Mouse (Mus musculus) spleen, adult 18-20 months (tissue): ENCODE data around the gene Cabin1.

ENCODE experiments used
- DNase-seq, 2 experiments: peaks; one replicate each; pipeline ENCODE4 v3.0.0; 2022; ENCODE audit warnings: mixed read lengths in 2 of 2

The Cabin1 gene

DNA sequence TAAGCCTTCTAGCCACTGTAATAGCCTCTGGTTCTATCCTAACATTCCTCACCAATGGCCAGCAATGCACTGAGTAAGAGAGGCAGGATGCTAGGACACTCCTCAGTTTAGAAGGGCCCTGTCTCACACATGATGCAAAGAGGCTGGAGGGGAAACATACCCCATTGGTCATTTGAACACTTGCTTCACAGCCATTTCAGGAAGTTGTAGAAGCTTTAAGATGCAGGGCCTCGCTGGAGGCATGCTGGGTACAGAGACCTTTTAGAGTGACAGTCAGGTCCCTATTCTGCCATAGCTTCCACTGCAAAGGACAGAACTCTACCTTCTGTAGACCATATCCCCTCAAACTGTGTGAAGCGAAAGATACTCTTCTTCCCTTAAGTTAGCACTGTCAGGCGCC lies 66.4 kb downstream of the Cabin1 start:
- DNase-seq, result no peak

DNA sequence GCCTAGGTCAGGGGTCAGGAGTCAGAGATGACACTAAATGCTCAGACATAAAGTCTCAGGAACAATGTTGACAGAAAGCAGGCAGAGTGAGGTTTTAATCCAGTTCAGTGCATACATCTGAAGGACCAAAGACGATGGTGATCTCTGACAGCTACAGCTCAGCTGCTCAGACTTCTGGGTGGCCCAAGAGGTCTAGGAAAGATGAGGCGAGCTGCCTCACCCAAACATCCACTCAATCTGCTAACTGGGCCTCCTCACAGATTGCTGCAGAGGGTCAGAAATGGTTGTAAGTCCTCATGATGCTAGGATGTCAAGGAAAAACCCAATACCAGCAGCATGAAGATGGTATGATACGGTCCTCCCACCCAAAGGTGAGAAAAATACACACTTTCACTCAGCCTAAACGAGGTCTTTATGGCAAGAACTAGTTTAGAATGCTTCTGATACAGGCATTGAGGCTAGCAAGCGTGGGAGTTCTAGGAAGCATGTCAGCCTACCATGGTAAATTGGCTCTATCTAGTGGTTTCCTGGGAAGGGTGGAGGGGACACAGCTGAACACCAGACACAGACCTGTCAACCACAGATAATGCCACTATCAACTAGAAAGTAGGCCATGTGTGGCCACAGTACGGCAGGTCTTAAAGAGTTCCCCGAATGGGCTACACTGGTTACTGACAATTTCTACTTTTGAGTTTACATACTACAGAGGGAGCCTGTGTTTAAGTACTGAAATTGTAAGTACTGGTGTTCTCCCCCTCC lies 67.4 kb downstream of the Cabin1 start:
- no peak for DNase-seq

DNA sequence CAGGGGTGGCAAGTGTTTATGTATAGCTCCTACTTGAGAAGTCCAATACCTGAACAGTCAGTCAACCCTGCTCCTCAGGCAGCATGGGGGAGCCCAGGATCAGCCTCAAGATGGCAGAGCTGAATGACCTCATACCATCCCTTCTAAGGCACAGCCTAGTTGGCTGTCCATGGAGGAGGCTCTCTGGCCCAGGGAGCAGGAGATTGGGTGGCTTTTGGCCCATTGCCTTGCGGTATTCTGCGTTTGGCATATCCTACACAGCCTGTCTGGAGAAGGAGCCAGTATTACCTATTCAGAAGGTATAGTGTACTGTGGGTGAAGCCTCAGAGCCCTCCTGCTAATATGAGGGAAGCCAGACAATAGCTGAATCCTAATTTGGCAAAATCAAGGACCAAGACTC lies 68.6 kb downstream of the Cabin1 start:
- no peak for DNase-seq

- no peak for DNase-seq
Measured at GRCm38 (mm10) chr10:75695078-75695477, 69.1 kb downstream of the Cabin1 start.

GRCm38 (mm10) chr10:75694567-75694966 lies 69.6 kb downstream of the Cabin1 start:
- DNase-seq, result no peak

- DNase-seq, result no peak
Measured at GRCm38 (mm10) chr10:75693451-75694233, 70.5 kb downstream of the Cabin1 start.

GRCm38 (mm10) chr10:75688598-75688997 lies 75.5 kb downstream of the Cabin1 start:
- no peak for DNase-seq

GRCm38 (mm10) chr10:75686724-75687123 lies 77.4 kb downstream of the Cabin1 start:
- DNase-seq, result no peak

GRCm38 (mm10) chr10:75684035-75685004 lies 79.8 kb downstream of the Cabin1 start:
- no peak for DNase-seq

- no peak for DNase-seq
Measured at GRCm38 (mm10) chr10:75680574-75681001, 83.6 kb downstream of the Cabin1 start.

DNA sequence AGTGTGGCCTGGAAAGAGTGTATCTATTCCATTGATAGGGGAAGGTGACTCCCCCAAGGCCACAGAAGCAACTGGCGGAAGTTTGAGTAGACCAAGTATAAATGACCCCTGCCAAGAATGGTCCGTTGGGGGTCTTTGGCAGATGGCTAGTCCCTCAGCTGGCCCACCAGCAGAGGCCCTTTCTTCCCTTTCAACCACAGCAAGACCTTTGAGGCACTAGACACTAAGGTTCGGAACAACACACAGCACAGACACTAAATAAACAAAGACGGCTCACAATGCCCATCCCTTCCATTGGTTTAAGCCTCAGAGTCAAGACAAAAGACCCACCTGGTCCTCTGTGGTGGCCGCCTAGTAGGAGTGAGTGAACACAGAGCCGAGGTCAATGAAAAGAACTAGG lies 84.9 kb downstream of the Cabin1 start:
- no peak for DNase-seq

DNA sequence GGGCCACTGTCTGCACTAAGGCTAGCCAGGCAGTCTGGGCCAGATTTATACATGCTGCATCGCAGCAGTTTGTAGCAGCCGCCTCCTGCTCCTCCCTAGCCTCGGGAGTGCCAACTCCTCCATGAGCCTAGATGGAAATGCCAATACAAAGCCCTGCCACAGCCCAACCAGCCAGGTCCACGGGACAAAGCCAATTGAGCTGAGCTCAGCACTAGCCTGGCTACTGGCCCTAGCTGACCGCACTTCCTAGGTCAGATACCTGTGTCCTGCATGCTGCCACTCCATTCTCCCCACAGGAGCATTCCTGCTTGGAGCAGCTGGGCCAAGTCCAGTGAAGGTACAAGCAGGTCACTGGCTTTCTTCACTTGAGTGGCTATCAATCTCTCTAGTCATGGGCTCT lies 86.2 kb downstream of the Cabin1 start:
- no peak for DNase-seq

- DNase-seq, result no peak
Measured at GRCm38 (mm10) chr10:75677571-75677970, 86.6 kb downstream of the Cabin1 start.

- DNase-seq, result no peak
Measured at GRCm38 (mm10) chr10:75676819-75677565, 87.1 kb downstream of the Cabin1 start.

DNA sequence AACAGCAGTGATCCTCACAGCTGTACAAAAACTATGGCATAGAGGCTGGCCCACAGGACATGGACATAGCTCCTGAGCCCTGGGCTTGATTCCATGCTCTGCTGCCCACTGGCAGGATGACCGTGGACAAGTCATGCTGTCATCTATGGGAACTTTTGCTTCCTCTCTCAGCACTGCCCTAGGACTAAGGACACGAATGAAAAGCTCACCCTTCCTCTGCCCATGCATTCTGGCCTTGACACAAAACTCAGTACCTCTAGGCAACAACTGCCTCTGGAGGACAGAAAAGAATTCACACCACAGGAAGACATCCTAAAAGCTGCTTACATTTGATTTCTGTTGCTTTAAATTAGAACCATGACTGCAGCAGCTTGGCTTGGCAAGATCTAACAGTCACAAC lies 87.9 kb downstream of the Cabin1 start:
- DNase-seq, result no peak

DNA sequence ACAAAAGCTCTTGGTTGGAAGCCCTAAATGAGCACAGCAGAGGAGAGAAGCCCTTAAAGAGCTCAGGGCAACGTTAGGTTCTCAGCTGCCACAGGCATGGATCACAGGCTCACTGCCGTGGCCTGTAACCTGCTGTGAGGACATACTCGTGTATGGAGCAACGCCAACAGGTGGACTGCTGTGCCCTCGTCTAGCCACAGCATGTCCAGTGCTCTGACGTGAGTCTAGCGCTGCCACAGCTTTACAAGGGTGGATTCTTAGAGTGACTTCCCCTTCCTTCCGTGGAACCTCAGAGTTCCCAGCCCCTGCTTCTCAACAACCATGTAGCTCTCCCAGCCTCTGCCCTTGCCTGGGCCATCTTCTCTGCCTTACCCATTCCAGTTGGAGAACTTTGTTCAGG lies 88.5 kb downstream of the Cabin1 start:
- no peak for DNase-seq

- no peak for DNase-seq
Measured at GRCm38 (mm10) chr10:75669936-75670335, 94.2 kb downstream of the Cabin1 start.

DNA sequence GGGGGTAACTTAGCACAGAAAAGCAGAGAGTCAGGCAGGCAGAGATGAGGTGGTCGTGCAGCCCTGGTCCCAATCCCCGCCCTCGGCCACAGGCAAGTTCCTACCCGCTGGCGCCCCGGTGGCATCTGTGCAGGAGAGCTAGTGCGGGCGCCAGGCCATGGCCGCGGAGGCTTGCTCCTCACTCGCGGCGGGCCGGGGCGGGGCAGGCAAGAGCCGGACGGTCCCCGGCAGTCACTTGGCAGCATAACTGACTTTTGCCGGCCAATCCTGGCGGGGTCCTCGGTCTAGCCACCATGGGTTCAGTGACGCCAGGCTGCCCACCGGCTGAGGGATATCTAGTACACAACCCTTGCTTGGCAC lies 96.2 kb downstream of the Cabin1 start:
- peak in 1 of 2 experiments; percentile 53 for DNase-seq

- peak; percentile 58 to 77 for DNase-seq
Measured at GRCm38 (mm10) chr10:75667115-75667910, 96.8 kb downstream of the Cabin1 start.

GRCm38 (mm10) chr10:75666451-75667030 lies 97.6 kb downstream of the Cabin1 start:
- DNase-seq, result peak in 1 of 2 experiments; percentile 24

DNA sequence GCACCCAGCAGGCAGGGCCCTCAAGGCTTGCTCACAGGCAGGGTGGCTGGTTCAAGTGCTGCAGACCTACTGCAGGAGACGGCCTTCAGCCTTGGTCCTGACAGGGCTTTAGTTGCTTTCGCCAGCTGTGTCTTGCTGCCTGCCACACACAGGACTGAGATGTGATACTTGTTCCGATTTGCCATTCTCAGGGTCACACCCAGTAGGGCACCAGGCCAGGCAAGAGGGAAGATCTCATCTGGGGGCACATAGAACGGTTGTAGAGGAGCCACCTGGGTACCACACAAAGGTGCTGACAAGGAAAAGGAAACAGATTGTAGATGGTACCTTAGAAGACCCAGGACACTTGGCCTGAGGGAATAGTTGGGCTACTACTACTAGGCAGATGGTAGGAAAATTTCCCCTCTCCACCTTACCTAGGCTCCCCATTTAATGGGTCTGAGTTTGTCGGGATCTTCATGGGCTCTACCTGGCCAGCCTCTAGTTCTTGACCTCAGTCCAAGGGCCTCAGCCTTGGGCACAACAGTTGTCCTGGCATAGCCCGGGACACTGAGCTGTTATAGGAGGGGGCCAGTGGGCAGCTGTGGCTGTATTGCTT lies 99.4 kb downstream of the Cabin1 start:
- DNase-seq, result no peak
